Mouse (Mus musculus) myocyte (in vitro differentiated cells): Measurements from ENCODE around the gene Cap1. TPM values are rescaled to one million over a fixed set of nuclear protein-coding genes. Genes with fewer than 3 reads are reported as not detected.

ENCODE experiments used
- H3K27me3 ChIP-seq: one replicate; pipeline ENCODE4 v1.6.1; 2011; ENCODE audit not compliant: control insufficient read depth, insufficient read depth, insufficient read length
- H3K36me3 ChIP-seq: one replicate; pipeline ENCODE4 v1.6.1; 2011; ENCODE audit not compliant: control insufficient read depth, insufficient read depth
- H3K4me2 ChIP-seq: one replicate; pipeline ENCODE4 v1.6.1; 2011; ENCODE audit warnings: low read depth, control low read depth
- H3K4me3 ChIP-seq: one replicate; pipeline ENCODE4 v1.5.1; 2011; ENCODE audit warnings: mild to moderate bottlenecking, control low read depth, moderate library complexity
- H3K79me2 ChIP-seq: one replicate; pipeline ENCODE4 v1.6.1; 2011; ENCODE audit not compliant: control insufficient read depth, insufficient read depth
- H3ac ChIP-seq: one replicate; pipeline ENCODE4 v1.6.1; 2011; ENCODE audit not compliant: control insufficient read depth, insufficient read length
- CEBPB ChIP-seq: IDR thresholded peaks from 2 replicates; pipeline ENCODE4 v1.6.1; 2011; ENCODE audit warnings: mild to moderate bottlenecking, moderate library complexity; ENCODE audit not compliant: poor library complexity, insufficient read depth, severe bottlenecking
- E2F4 ChIP-seq: IDR thresholded peaks from one replicate; pipeline ENCODE4 v1.6.1; 2011; ENCODE audit warnings: mild to moderate bottlenecking, control low read depth, moderate library complexity; ENCODE audit not compliant: insufficient read depth
- MAX ChIP-seq: IDR thresholded peaks from one replicate; pipeline ENCODE4 v1.6.1; 2011; ENCODE audit warnings: low read depth, mild to moderate bottlenecking, control low read depth
- MYOD1 ChIP-seq, 3 experiments: IDR thresholded peaks; one replicate each; pipeline ENCODE4 v1.6.1; 2011; ENCODE audit warnings: control low read depth in 2 of 3, low read depth in 2 of 3, mild to moderate bottlenecking in 2 of 3, moderate library complexity in 1 of 3; ENCODE audit not compliant: insufficient read length in 2 of 3, control insufficient read depth in 1 of 3
- MYOG ChIP-seq, 3 experiments: IDR thresholded peaks; one replicate each; pipeline ENCODE4 v1.6.1; 2011; ENCODE audit warnings: control low read depth in 2 of 3, low read depth in 2 of 3, mild to moderate bottlenecking in 2 of 3; ENCODE audit not compliant: insufficient read length in 2 of 3, control insufficient read depth in 1 of 3, insufficient read depth in 1 of 3
- POLR2A ChIP-seq: IDR thresholded peaks from one replicate; pipeline ENCODE4 v1.6.1; 2011; ENCODE audit warnings: low read depth, mild to moderate bottlenecking, control low read depth, moderate library complexity; ENCODE audit not compliant: insufficient read length
- POLR2AphosphoS2 ChIP-seq: IDR thresholded peaks from one replicate; pipeline ENCODE4 v1.6.1; 2011; ENCODE audit warnings: low read depth, control low read depth; ENCODE audit not compliant: insufficient read length
- REST ChIP-seq: IDR thresholded peaks from one replicate; pipeline ENCODE4 v1.6.1; 2011; ENCODE audit warnings: mild to moderate bottlenecking, control low read depth, moderate library complexity; ENCODE audit not compliant: insufficient read depth, insufficient read length
- SRF ChIP-seq: IDR thresholded peaks from one replicate; pipeline ENCODE4 v1.6.1; 2011; ENCODE audit warnings: low read depth; ENCODE audit not compliant: control insufficient read depth, insufficient read length
- TCF12 ChIP-seq: IDR thresholded peaks from one replicate; pipeline ENCODE4 v1.6.1; 2011; ENCODE audit warnings: mild to moderate bottlenecking, control low read depth; ENCODE audit not compliant: poor library complexity, insufficient read depth, severe bottlenecking
- TCF3 ChIP-seq: IDR thresholded peaks from one replicate; pipeline ENCODE4 v1.6.1; 2011; ENCODE audit warnings: low read depth, control low read depth; ENCODE audit not compliant: insufficient read length
- USF1 ChIP-seq: IDR thresholded peaks from one replicate; pipeline ENCODE4 v1.6.1; 2011; ENCODE audit warnings: low read depth, mild to moderate bottlenecking, control low read depth, moderate library complexity
- polyA plus RNA-seq: library from polyadenylated mRNA; unstranded; fragments of >200 nt; fragmentation: generic; extraction: Trizol; gene quantifications from one replicate; pipeline ENCODE4 v1.2.1, GENCODE M21; 2012; ENCODE audit warnings: missing spikeins

The Cap1 gene
- polyA plus RNA-seq, 1 experiment, result 167 TPM

DNA sequence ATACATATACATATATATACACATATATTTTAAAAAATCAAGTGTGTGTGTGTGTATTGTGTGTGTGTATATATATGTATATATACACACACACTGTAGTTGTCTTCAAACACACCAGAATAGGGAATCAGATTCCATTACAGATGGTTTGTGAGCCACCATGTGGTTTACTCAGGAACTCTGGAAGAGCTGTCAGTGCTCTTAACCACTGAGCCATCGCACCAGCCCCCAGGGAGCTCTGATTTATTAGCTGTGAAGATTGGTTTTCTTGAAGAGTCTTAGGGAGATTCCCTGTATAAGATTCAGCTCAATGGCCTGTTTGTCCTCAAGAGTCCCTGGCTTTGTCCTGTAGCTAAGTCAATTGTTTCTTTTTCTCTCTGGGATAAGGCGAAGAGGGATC is 47.9 kb downstream of the Cap1 start:
- no peak overlapping the region for H3ac ChIP-seq
- no peak for TF ChIP-seq E2F4
- no peak for TF ChIP-seq TCF12
- no peak for TF ChIP-seq MAX
- no peak for TF ChIP-seq MYOD1 (IDR thresholded peaks at IDR 0.05; ENCODE audit: control insufficient read depth in 1 of 3, insufficient read length in 2 of 3, low read depth in 2 of 3)
- TF ChIP-seq SRF, result no peak
- TF ChIP-seq MYOG (IDR thresholded peaks at IDR 0.05; ENCODE audit: control insufficient read depth in 1 of 3, insufficient read depth in 1 of 3, insufficient read length in 2 of 3, low read depth in 2 of 3), result no peak
- no peak for TF ChIP-seq REST
- no peak for TF ChIP-seq POLR2A
- no peak for TF ChIP-seq POLR2AphosphoS2
- TF ChIP-seq CEBPB, result no peak
- no peak for TF ChIP-seq TCF3
- no peak for TF ChIP-seq USF1
- no peak overlapping the region for H3K4me3 ChIP-seq
- peak overlapping the region; percentile 76 for H3K4me2 ChIP-seq
- H3K27me3 ChIP-seq, result no peaks in the 10 kb centered on the region
- peaks cover 5% of the 10 kb centered on the region for H3K79me2 ChIP-seq
- H3K36me3 ChIP-seq, result no peaks in the 10 kb centered on the region

DNA sequence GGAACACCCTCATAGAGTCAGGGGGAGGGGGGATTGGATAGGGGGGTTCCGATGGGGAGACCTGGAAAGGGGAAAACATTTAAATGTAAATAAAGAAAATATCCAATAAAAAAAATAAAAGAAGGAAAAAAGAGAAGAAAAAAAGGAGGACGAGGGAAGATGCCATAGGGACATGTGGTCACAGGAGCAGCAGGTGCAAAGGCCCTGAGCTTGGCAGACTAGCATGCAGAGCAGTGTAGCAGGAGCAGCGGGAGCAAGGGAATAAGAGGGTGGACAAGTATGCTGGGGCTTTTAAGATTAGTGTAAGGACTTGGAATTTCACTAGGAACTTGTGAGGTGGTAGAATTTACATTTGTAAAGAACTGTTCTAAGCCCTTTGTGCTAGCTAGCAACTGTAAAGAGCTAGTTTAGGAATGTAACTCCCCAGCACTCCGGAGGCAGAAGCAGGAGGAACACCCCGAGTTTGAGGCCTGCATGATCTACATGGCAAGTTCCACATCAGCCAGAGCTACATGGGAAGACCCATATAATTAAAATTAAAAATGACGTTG is 48.6 kb downstream of the Cap1 start:
- no peak overlapping the region for H3ac ChIP-seq

DNA sequence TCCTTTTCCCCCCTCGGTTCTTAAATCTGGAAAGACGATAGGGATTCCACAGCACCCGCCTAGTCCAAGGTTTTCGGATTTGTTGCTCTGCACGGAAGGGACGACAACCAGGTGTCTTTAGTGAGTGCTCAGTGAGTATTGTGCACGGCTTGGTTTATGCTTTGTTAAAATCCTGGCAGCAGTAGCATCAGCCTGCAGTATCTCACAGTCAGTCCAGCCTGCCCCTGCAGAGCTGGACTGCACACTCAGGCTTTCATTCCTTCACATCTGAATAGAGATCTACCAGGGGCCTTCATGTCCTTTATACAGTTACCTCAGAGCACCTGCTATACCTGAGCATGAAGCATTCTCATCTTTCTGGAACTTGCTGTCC is 49.5 kb downstream of the Cap1 start:
- peak overlapping the region; percentile 53 for H3K4me3 ChIP-seq
- TF ChIP-seq CEBPB (no peak), POLR2AphosphoS2 (no peak), TCF12 (no peak), SRF (no peak), REST (no peak), MYOG (IDR thresholded peaks at IDR 0.05; ENCODE audit: control insufficient read depth in 1 of 3, insufficient read depth in 1 of 3, insufficient read length in 2 of 3, low read depth in 2 of 3) (no peak), USF1 (no peak), E2F4 (no peak), MYOD1 (IDR thresholded peaks at IDR 0.05; ENCODE audit: control insufficient read depth in 1 of 3, insufficient read length in 2 of 3, low read depth in 2 of 3) (no peak), MAX (no peak), POLR2A (no peak)

More for the DNA sequence above, 48.6 kb downstream of the Cap1 start:
- H3K36me3 ChIP-seq, result no peaks in the 10 kb centered on the region
- H3K4me3 ChIP-seq, result peak overlapping the region; percentile 53
- H3K79me2 ChIP-seq, result peaks cover 5% of the 10 kb centered on the region
- TF ChIP-seq MYOD1 (IDR thresholded peaks at IDR 0.05; ENCODE audit: control insufficient read depth in 1 of 3, insufficient read length in 2 of 3, low read depth in 2 of 3) (peak in 2 of 3 experiments; percentile 37 to 53), USF1 (no peak), MYOG (IDR thresholded peaks at IDR 0.05; ENCODE audit: control insufficient read depth in 1 of 3, insufficient read depth in 1 of 3, insufficient read length in 2 of 3, low read depth in 2 of 3) (peak in 2 of 3 experiments; percentile 6 to 18)
- peaks cover under 1% of the 10 kb centered on the region for H3K27me3 ChIP-seq
- H3K4me2 ChIP-seq, result peak overlapping the region; percentile 100

DNA sequence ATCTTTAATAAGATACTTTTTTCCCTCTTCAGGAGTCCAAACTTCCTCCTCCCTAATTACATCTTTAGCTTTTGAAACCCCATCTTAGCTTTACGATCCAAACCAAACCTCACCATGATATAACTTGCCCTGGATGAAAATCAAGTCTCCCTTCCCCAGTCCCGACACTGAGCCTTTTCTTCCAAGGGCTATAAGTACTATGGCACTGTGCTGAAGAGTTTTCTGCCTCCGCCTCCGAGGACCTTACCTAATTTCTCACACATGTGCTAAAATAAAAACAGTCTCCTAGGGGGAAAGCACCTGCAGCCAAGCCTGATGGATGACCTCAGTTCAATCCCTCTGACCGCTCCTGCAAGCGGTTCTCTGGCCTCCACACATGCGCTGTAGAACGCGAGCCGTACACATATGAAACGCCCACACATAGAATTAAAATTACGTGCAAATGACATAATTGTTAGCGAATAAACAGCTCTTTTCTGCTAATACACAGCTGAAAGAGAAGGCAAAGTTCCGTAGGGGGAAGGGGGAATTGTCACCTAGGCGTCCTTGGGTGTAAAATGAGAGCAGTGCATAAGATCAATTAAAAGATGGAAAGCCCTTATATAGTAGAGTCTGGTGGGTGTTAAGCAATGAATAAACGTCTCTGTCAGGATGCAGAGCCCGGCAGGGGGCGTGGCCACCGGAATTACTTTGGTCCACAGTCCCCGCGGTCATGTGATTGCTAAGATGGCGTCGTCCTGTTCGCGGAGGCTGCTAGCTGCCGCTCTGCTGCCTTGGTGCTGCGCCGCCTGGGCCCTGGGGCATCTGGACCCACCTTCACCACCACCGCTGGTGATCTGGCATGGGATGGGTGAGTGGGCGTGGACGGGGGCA is 50.1 kb downstream of the Cap1 start, which contains the start of gene Ppt1:
Ppt1 (plus strand) TSS at position 713 of the 873 bp plus-strand sequence.
- Histone ChIP-seq H3K27me3 (peaks cover 13% of the 10 kb centered on the region), H3ac (no peak within 1 kb of the TSS), H3K4me3 (peak within 1 kb of the TSS; percentile 53), H3K4me2 (peak within 1 kb of the TSS; percentile 100), H3K79me2 (no peaks in the 10 kb centered on the region), H3K36me3 (no peaks in the 10 kb centered on the region)
- TF ChIP-seq POLR2AphosphoS2 (peak; percentile 89), POLR2A (peak; percentile 95), REST (no peak), USF1 (peak; percentile 90), SRF (peak; percentile 14)

More for the DNA sequence above, 49.5 kb downstream of the Cap1 start:
- Histone ChIP-seq H3K79me2 (peaks cover under 1% of the 10 kb centered on the region), H3K4me2 (peak overlapping the region; percentile 100), H3ac (no peak overlapping the region), H3K36me3 (no peaks in the 10 kb centered on the region), H3K27me3 (peaks cover 7% of the 10 kb centered on the region)

- Histone ChIP-seq H3K36me3 (no peaks in the 10 kb centered on the region), H3K27me3 (peaks cover 18% of the 10 kb centered on the region), H3K79me2 (no peaks in the 10 kb centered on the region), H3K4me2 (no peak overlapping the region), H3K4me3 (no peak overlapping the region), H3ac (no peak overlapping the region)
- TF ChIP-seq POLR2A (no peak), TCF3 (no peak), MAX (no peak), SRF (no peak), E2F4 (no peak), TCF12 (no peak), MYOG (IDR thresholded peaks at IDR 0.05; ENCODE audit: control insufficient read depth in 1 of 3, insufficient read depth in 1 of 3, insufficient read length in 2 of 3, low read depth in 2 of 3) (no peak), POLR2AphosphoS2 (no peak), USF1 (no peak), REST (no peak), CEBPB (no peak), MYOD1 (IDR thresholded peaks at IDR 0.05; ENCODE audit: control insufficient read depth in 1 of 3, insufficient read length in 2 of 3, low read depth in 2 of 3) (no peak)
These were observed 54.0 kb downstream of the Cap1 start for GRCm38 (mm10) chr4:122831888-122832287.
